Mouse (Mus musculus) myocyte (in vitro differentiated cells): ENCODE results near the gene Wnt6.

Experiments
- CEBPB ChIP-seq: IDR thresholded peaks from 2 replicates; pipeline ENCODE4 v1.6.1; 2011; ENCODE audit warnings: mild to moderate bottlenecking, moderate library complexity; ENCODE audit not compliant: poor library complexity, insufficient read depth, severe bottlenecking
- E2F4 ChIP-seq: IDR thresholded peaks from one replicate; pipeline ENCODE4 v1.6.1; 2011; ENCODE audit warnings: mild to moderate bottlenecking, control low read depth, moderate library complexity; ENCODE audit not compliant: insufficient read depth
- MAX ChIP-seq: IDR thresholded peaks from one replicate; pipeline ENCODE4 v1.6.1; 2011; ENCODE audit warnings: low read depth, mild to moderate bottlenecking, control low read depth
- MYOD1 ChIP-seq, 3 experiments: IDR thresholded peaks; one replicate each; pipeline ENCODE4 v1.6.1; 2011; ENCODE audit warnings: control low read depth in 2 of 3, low read depth in 2 of 3, mild to moderate bottlenecking in 2 of 3, moderate library complexity in 1 of 3; ENCODE audit not compliant: insufficient read length in 2 of 3, control insufficient read depth in 1 of 3
- MYOG ChIP-seq, 3 experiments: IDR thresholded peaks; one replicate each; pipeline ENCODE4 v1.6.1; 2011; ENCODE audit warnings: control low read depth in 2 of 3, low read depth in 2 of 3, mild to moderate bottlenecking in 2 of 3; ENCODE audit not compliant: insufficient read length in 2 of 3, control insufficient read depth in 1 of 3, insufficient read depth in 1 of 3
- POLR2A ChIP-seq: IDR thresholded peaks from one replicate; pipeline ENCODE4 v1.6.1; 2011; ENCODE audit warnings: low read depth, mild to moderate bottlenecking, control low read depth, moderate library complexity; ENCODE audit not compliant: insufficient read length
- POLR2AphosphoS2 ChIP-seq: IDR thresholded peaks from one replicate; pipeline ENCODE4 v1.6.1; 2011; ENCODE audit warnings: low read depth, control low read depth; ENCODE audit not compliant: insufficient read length
- REST ChIP-seq: IDR thresholded peaks from one replicate; pipeline ENCODE4 v1.6.1; 2011; ENCODE audit warnings: mild to moderate bottlenecking, control low read depth, moderate library complexity; ENCODE audit not compliant: insufficient read depth, insufficient read length
- SRF ChIP-seq: IDR thresholded peaks from one replicate; pipeline ENCODE4 v1.6.1; 2011; ENCODE audit warnings: low read depth; ENCODE audit not compliant: control insufficient read depth, insufficient read length
- TCF12 ChIP-seq: IDR thresholded peaks from one replicate; pipeline ENCODE4 v1.6.1; 2011; ENCODE audit warnings: mild to moderate bottlenecking, control low read depth; ENCODE audit not compliant: poor library complexity, insufficient read depth, severe bottlenecking
- TCF3 ChIP-seq: IDR thresholded peaks from one replicate; pipeline ENCODE4 v1.6.1; 2011; ENCODE audit warnings: low read depth, control low read depth; ENCODE audit not compliant: insufficient read length
- USF1 ChIP-seq: IDR thresholded peaks from one replicate; pipeline ENCODE4 v1.6.1; 2011; ENCODE audit warnings: low read depth, mild to moderate bottlenecking, control low read depth, moderate library complexity

- no peak for TF ChIP-seq POLR2A
- TF ChIP-seq E2F4 = no peak
- TF ChIP-seq TCF12 = no peak
- TF ChIP-seq CEBPB = no peak
- TF ChIP-seq USF1 = no peak
- TF ChIP-seq POLR2AphosphoS2 = no peak
- TF ChIP-seq MAX = no peak
- TF ChIP-seq MYOG (IDR thresholded peaks at IDR 0.05; ENCODE audit: control insufficient read depth in 1 of 3, insufficient read depth in 1 of 3, insufficient read length in 2 of 3, low read depth in 2 of 3) = no peak
- no peak for TF ChIP-seq TCF3
- no peak for TF ChIP-seq MYOD1 (IDR thresholded peaks at IDR 0.05; ENCODE audit: control insufficient read depth in 1 of 3, insufficient read length in 2 of 3, low read depth in 2 of 3)
- no peak for TF ChIP-seq SRF
- no peak for TF ChIP-seq REST
Measured at GRCm38 (mm10) chr1:74726114-74726513, 45.6 kb upstream of the Wnt6 start.
